Mouse (Mus musculus): ENCODE data around the gene Utp20. TPM values are rescaled to one million over a fixed set of nuclear protein-coding genes. Genes with fewer than 3 reads are reported as not detected.
"Not testable (repeated sequence)": the region's sequence is repeated elsewhere in the genome, so short reads cannot be mapped to it uniquely, and the experiment has no call there.

Utp20 gene
- polyA plus RNA-seq, 1 experiment from 2014 or later, result 20.0 TPM

- no peaks in the 10 kb centered on the region for H3K9me3 ChIP-seq (replicated peaks)
- H3K4me3 ChIP-seq, result no peak overlapping the region
- H3K27ac ChIP-seq, result no peak overlapping the region
- H3K9ac ChIP-seq, result no peak overlapping the region
- no peak for ATAC-seq (ENCODE audit: low FRiP score)
- H3K27me3 ChIP-seq, result no peaks in the 10 kb centered on the region
- H3K4me2 ChIP-seq (replicated peaks), result no peak overlapping the region
- peaks cover 35% of the 10 kb centered on the region for H3K36me3 ChIP-seq
- 90% methylated on average over 4 of the region's 4 CpGs for WGBS
- no peaks in the 10 kb centered on the region for H3K4me1 ChIP-seq
Measured at GRCm38 (mm10) chr10:88780716-88781115, 45.9 kb downstream of the Utp20 start.

- no peaks in the 10 kb centered on the region for H3K9me3 ChIP-seq (replicated peaks)
- no peak for ATAC-seq (ENCODE audit: low FRiP score)
- no peak overlapping the region for H3K27ac ChIP-seq
- H3K36me3 ChIP-seq, result peaks cover 34% of the 10 kb centered on the region
- H3K4me1 ChIP-seq, result no peaks in the 10 kb centered on the region
- no peak overlapping the region for H3K9ac ChIP-seq
- no peak overlapping the region for H3K4me3 ChIP-seq
- 93% methylated on average over 6 of the region's 6 CpGs for WGBS
- H3K27me3 ChIP-seq, result no peaks in the 10 kb centered on the region
- no peak overlapping the region for H3K4me2 ChIP-seq (replicated peaks)
Measured at GRCm38 (mm10) chr10:88776206-88776605, 50.4 kb downstream of the Utp20 start.

- not testable (repeated sequence) for ATAC-seq (ENCODE audit: low FRiP score); H3K9ac ChIP-seq; H3K27ac ChIP-seq; H3K4me1 ChIP-seq; H3K4me3 ChIP-seq; H3K4me2 ChIP-seq (replicated peaks); H3K27me3 ChIP-seq; H3K9me3 ChIP-seq (replicated peaks)
- peaks cover 52% of the 10 kb centered on the region for H3K36me3 ChIP-seq
- 88% methylated on average over 5 of the region's 5 CpGs for WGBS
Measured at GRCm38 (mm10) chr10:88772965-88773364, 53.6 kb downstream of the Utp20 start.

- ATAC-seq (ENCODE audit: low FRiP score), result no peak
- H3K27ac ChIP-seq, result no peak overlapping the region
- H3K9me3 ChIP-seq (replicated peaks), result no peaks in the 10 kb centered on the region
- no peak overlapping the region for H3K4me2 ChIP-seq (replicated peaks)
- H3K27me3 ChIP-seq, result no peaks in the 10 kb centered on the region
- 97% methylated on average over 7 of the region's 7 CpGs for WGBS
- H3K4me1 ChIP-seq, result no peaks in the 10 kb centered on the region
- peaks cover 65% of the 10 kb centered on the region for H3K36me3 ChIP-seq
- no peak overlapping the region for H3K9ac ChIP-seq
- H3K4me3 ChIP-seq, result no peak overlapping the region
Measured at GRCm38 (mm10) chr10:88769676-88770075, 56.9 kb downstream of the Utp20 start.

GRCm38 (mm10) chr10:88768961-88769360 lies 57.6 kb downstream of the Utp20 start:
- Histone ChIP-seq H3K4me1 (no peaks in the 10 kb centered on the region), H3K4me3 (no peak overlapping the region), H3K9ac (no peak overlapping the region), H3K9me3 (replicated peaks) (no peaks in the 10 kb centered on the region), H3K27me3 (no peaks in the 10 kb centered on the region), H3K27ac (no peak overlapping the region), H3K36me3 (peaks cover 68% of the 10 kb centered on the region), H3K4me2 (replicated peaks) (no peak overlapping the region)
- 98% methylated on average over 5 of the region's 5 CpGs for WGBS
- no peak for ATAC-seq (ENCODE audit: low FRiP score)

- H3K4me3 ChIP-seq, result no peak overlapping the region
- H3K9ac ChIP-seq, result no peak overlapping the region
- H3K4me2 ChIP-seq (replicated peaks), result no peak overlapping the region
- H3K27me3 ChIP-seq, result no peaks in the 10 kb centered on the region
- no peak for ATAC-seq (ENCODE audit: low FRiP score)
- H3K27ac ChIP-seq, result no peak overlapping the region
- no peaks in the 10 kb centered on the region for H3K4me1 ChIP-seq
- 91% methylated on average over 15 of the region's 15 CpGs for WGBS
- H3K9me3 ChIP-seq (replicated peaks), result no peaks in the 10 kb centered on the region
- H3K36me3 ChIP-seq, result peaks cover 73% of the 10 kb centered on the region
Measured at GRCm38 (mm10) chr10:88765431-88766142, 61.0 kb downstream of the Utp20 start.

- H3K27ac ChIP-seq, result no peak overlapping the region
- H3K4me2 ChIP-seq (replicated peaks), result no peak overlapping the region
- H3K4me3 ChIP-seq, result no peak overlapping the region
- no peaks in the 10 kb centered on the region for H3K27me3 ChIP-seq
- no peak overlapping the region for H3K9ac ChIP-seq
- no peaks in the 10 kb centered on the region for H3K9me3 ChIP-seq (replicated peaks)
- 93% methylated on average over 13 of the region's 13 CpGs for WGBS
- no peak for ATAC-seq (ENCODE audit: low FRiP score)
- no peaks in the 10 kb centered on the region for H3K4me1 ChIP-seq
- H3K36me3 ChIP-seq, result peaks cover 75% of the 10 kb centered on the region
Measured at GRCm38 (mm10) chr10:88761524-88762212, 64.9 kb downstream of the Utp20 start.

- no peak overlapping the region for H3K27ac ChIP-seq
- H3K9me3 ChIP-seq (replicated peaks), result no peaks in the 10 kb centered on the region
- 85% methylated on average over 2 of the region's 2 CpGs for WGBS
- ATAC-seq (ENCODE audit: low FRiP score), result no peak
- no peak overlapping the region for H3K9ac ChIP-seq
- peaks cover 57% of the 10 kb centered on the region for H3K36me3 ChIP-seq
- no peak overlapping the region for H3K4me3 ChIP-seq
- no peaks in the 10 kb centered on the region for H3K4me1 ChIP-seq
- H3K4me2 ChIP-seq (replicated peaks), result no peak overlapping the region
- H3K27me3 ChIP-seq, result no peaks in the 10 kb centered on the region
Measured at GRCm38 (mm10) chr10:88741426-88741825, 85.2 kb downstream of the Utp20 start.

- no peak overlapping the region for H3K4me3 ChIP-seq
- H3K27me3 ChIP-seq, result no peaks in the 10 kb centered on the region
- H3K9me3 ChIP-seq (replicated peaks), result no peaks in the 10 kb centered on the region
- 95% methylated on average over 5 of the region's 5 CpGs for WGBS
- no peak overlapping the region for H3K27ac ChIP-seq
- H3K36me3 ChIP-seq, result peaks cover 57% of the 10 kb centered on the region
- no peak for ATAC-seq (ENCODE audit: low FRiP score)
- H3K9ac ChIP-seq, result no peak overlapping the region
- H3K4me2 ChIP-seq (replicated peaks), result no peak overlapping the region
- no peaks in the 10 kb centered on the region for H3K4me1 ChIP-seq
Measured at GRCm38 (mm10) chr10:88740781-88741180, 85.8 kb downstream of the Utp20 start.

GRCm38 (mm10) chr10:88739818-88740217 lies 86.8 kb downstream of the Utp20 start:
- no peak overlapping the region for H3K4me3 ChIP-seq
- peaks cover 50% of the 10 kb centered on the region for H3K36me3 ChIP-seq
- H3K9ac ChIP-seq, result no peak overlapping the region
- no peak overlapping the region for H3K4me2 ChIP-seq (replicated peaks)
- no peaks in the 10 kb centered on the region for H3K9me3 ChIP-seq (replicated peaks)
- no peak overlapping the region for H3K27ac ChIP-seq
- no peaks in the 10 kb centered on the region for H3K27me3 ChIP-seq
- H3K4me1 ChIP-seq, result no peaks in the 10 kb centered on the region
- ATAC-seq (ENCODE audit: low FRiP score), result no peak
- WGBS, result 96% methylated on average over 1 of the region's 1 CpGs

- H3K4me1 ChIP-seq; H3K4me2 ChIP-seq (replicated peaks); H3K27me3 ChIP-seq; H3K4me3 ChIP-seq; H3K27ac ChIP-seq; H3K9ac ChIP-seq; ATAC-seq (ENCODE audit: low FRiP score); H3K9me3 ChIP-seq (replicated peaks): not testable (repeated sequence)
- H3K36me3 ChIP-seq, result peaks cover 43% of the 10 kb centered on the region
- 98% methylated on average over 8 of the region's 8 CpGs for WGBS
Measured at GRCm38 (mm10) chr10:88739074-88739473, 87.5 kb downstream of the Utp20 start.

GRCm38 (mm10) chr10:88732309-88732622 lies 94.3 kb downstream of the Utp20 start:
- H3K27me3 ChIP-seq, result no peaks in the 10 kb centered on the region
- H3K4me1 ChIP-seq, result peaks cover 16% of the 10 kb centered on the region
- no peak overlapping the region for H3K27ac ChIP-seq
- H3K9me3 ChIP-seq (replicated peaks), result no peaks in the 10 kb centered on the region
- peak overlapping the region; percentile 94 for H3K4me3 ChIP-seq
- no peak for ATAC-seq (ENCODE audit: low FRiP score)
- peaks cover 12% of the 10 kb centered on the region; the same call in 1 of the 2 replicates for H3K36me3 ChIP-seq
- peak overlapping the region; percentile 93 for H3K9ac ChIP-seq
- WGBS, result 14% methylated on average over 6 of the region's 6 CpGs
- peak overlapping the region; percentile 93 for H3K4me2 ChIP-seq (replicated peaks)

Data from hindbrain, embryonic 12.5 days (tissue).